Mouse (Mus musculus) heart, postnatal 25 days (tissue): ENCODE measurements around the gene Pacsin1. TPM values are rescaled to one million over a fixed set of nuclear protein-coding genes. Genes with fewer than 3 reads are reported as not detected.
"Not testable (repeated sequence)": the region's sequence is repeated elsewhere in the genome, so short reads cannot be mapped to it uniquely, and the experiment has no call there.

Source experiments
- DNase-seq: peaks from one replicate; pipeline ENCODE4 v3.0.0; 2022; ENCODE audit warnings: low spot score
- intact Hi-C: fragments of 180-260 bp; cut with DNase I; formaldehyde crosslinking; loops from one replicate; pipeline ENCODE4 v1.15.1; 2025
- total RNA-seq, 2 experiments: library from RNA; stranded (reverse); gene quantifications; 2 replicates each; pipeline ENCODE4 v1.2.3; 2021

Pacsin1 gene
- total RNA-seq, 2 experiments from 2014 or later, result 0.25 to 0.62 TPM

GRCm38 (mm10) chr17:27634871-27635574 lies 20.3 kb upstream of the Pacsin1 start, which contains the start of gene RPS10-NUDT3:
TSS of gene RPS10-NUDT3 (minus strand) at chr17:27635222.
- intact Hi-C loops, result loop anchor here (5.0 kb wide), 1 partner anchor 433 kb away; the partner anchor contains the start of gene Lemd2
- DNase-seq, result peak; percentile 83

GRCm38 (mm10) chr17:27635575-27635903 lies 19.8 kb upstream of the Pacsin1 start:
- DNase-seq, result not testable (repeated sequence)
- intact Hi-C loops, result loop anchor here (5.0 kb wide), 1 partner anchor 433 kb away; the partner anchor contains the start of gene Lemd2

DNA sequence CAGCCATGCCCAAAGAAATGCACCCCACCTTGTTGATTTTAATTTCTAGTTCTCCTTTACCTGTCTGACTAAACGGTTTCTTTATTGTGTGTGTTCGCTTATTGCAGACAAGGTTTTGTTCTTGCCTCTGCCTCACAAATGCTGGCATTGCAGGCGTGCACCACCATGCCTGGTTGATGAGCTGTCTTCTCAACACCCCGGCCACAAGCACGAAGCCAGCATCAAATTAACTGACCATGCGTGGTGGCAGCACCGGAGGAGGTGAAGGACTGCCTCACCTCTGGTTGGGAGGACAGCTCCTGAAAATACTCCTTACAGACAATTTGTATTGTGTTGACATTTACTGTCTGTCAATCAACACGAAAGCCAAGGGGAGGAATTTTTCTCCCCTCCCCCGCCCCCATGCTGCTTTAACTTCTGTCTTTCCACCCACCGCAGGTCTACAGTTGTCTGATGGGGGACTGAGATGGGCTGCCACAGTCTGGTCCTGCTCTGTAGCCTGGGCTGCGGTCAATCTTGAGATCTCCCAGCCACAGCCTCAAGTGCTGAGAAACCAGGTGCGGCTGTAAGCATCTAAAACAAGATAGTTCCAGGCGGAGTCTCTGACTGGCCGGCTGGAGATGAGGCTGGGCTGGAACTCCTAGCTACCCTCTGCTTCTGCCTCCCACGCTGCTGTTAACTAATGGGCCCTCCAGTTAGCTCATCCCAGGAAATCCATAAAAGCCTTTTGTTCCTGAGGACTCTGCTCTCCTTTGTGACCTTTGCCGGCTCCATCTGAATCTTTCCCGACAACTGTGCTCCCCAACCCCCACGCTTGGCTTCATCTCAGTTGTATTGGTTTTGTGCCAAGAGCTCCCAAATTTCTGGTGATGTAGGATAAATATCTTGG lies 18.9 kb upstream of the Pacsin1 start, which contains the start of gene Rps10:
Rps10 (minus strand) TSS at position 538 of the 889 bp plus-strand sequence.
- no peak for DNase-seq
- intact Hi-C loops, result loop anchor here (5.0 kb wide), 1 partner anchor 434 kb away; the partner anchor contains the start of gene Lemd2

DNA sequence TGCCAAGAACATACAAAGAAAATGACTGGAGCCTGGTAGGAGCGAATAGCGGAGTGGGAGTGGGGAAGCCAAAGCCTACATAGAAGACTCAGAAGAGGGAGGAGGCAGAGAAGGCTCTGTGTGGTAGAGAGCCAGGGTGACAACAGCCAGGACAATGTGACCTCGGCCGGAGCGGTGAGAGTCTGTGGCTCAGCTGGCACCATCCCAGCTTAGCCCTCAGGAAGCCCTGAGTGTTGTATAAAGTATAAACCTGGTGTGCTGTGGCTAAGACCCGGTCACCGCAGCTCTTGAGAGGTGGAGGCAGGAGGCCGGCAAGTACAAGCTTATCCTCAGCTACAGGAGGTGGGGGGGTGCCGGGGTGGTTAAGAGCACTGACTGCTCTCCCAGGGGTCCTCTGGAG lies 18.0 kb upstream of the Pacsin1 start:
- intact Hi-C loops, result loop anchor here (5.0 kb wide), 1 partner anchor 435 kb away; the partner anchor contains the start of gene Lemd2
- DNase-seq, result no peak

DNA sequence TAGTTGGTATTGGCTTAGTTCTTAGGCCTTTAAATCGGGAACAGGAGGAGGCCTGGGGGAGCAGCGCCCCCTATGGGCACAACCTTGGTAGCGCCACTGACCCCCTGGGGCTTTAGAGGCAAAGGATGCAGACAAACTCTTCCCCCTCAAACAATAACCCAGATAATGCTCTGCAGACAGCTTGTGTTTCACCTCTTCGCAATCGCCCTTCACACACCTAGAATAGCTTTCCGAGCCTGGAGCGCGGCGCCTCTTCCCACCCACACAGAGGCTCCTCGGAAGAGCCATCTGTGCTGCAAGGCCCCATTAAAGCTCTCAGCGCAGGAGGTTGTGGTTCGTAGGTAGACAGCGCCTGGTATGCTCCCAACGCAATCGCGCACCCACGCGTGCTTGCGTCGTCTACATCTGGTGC lies 16.4 kb upstream of the Pacsin1 start:
- intact Hi-C loops, result loop anchor here (5.0 kb wide), 1 partner anchor 437 kb away; the partner anchor contains the start of gene Lemd2
- no peak for DNase-seq

GRCm38 (mm10) chr17:27639851-27640250 lies 15.5 kb upstream of the Pacsin1 start:
- not testable (repeated sequence) for DNase-seq
- intact Hi-C loops, result loop anchor here (5.0 to 10.0 kb wide), 2 partner anchors 205 to 438 kb away; partner anchors contain the start of gene Lemd2

- intact Hi-C loops, result loop anchor here (10.0 kb wide), 1 partner anchor 202 kb away; no protein-coding TSS in a partner anchor
- DNase-seq, result no peak
Observed at GRCm38 (mm10) chr17:27642491-27643062, 12.7 kb upstream of the Pacsin1 start.

DNA sequence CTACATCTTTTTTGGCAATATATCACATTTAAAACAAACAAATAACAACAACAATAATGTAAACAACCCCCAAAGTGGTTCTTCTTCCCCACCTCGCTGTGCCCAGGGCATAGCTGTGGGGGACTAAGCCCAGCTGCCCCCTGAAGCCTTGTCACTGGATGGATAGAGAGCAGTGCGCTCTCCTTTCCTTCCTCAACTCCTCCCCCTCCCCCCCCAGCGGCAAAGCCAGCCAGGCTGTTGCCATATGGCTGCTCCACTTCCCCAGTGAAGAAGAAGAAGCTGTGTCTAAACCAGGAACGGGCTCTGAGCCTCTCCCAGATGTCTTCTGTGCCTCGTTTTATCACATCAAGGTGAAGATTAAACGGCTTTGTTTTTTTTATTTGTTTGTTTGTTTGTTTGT lies 12.2 kb upstream of the Pacsin1 start:
- intact Hi-C loops, result loop anchor here (10.0 kb wide), 1 partner anchor 202 kb away; no protein-coding TSS in a partner anchor
- DNase-seq, result no peak

DNA sequence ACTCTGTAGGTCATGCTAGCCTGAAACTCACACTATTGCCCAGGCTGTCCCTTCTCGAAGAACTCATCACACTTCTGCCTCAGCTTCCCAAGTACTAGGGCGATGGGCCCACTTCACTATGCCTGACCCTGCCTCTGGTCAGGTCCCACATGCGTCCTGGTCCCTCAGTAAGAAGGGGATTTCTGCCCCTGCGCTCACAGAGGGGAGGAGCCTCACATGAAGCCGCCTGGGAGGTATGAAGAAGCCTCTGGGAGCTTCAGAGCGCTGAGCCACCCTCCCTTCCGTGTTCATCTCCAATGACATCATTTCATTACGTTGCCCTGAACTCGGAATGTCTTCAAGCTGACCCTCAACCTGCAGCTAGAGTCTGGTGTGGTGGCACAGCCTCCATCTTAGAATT lies 11.6 kb upstream of the Pacsin1 start:
- intact Hi-C loops, result loop anchor here (10.0 kb wide), 1 partner anchor 201 kb away; no protein-coding TSS in a partner anchor
- DNase-seq, result no peak

- intact Hi-C loops, result loop anchor here (10.0 kb wide), 1 partner anchor 200 kb away; no protein-coding TSS in a partner anchor
- no peak for DNase-seq
Observed at GRCm38 (mm10) chr17:27644572-27644971, 10.7 kb upstream of the Pacsin1 start.

DNA sequence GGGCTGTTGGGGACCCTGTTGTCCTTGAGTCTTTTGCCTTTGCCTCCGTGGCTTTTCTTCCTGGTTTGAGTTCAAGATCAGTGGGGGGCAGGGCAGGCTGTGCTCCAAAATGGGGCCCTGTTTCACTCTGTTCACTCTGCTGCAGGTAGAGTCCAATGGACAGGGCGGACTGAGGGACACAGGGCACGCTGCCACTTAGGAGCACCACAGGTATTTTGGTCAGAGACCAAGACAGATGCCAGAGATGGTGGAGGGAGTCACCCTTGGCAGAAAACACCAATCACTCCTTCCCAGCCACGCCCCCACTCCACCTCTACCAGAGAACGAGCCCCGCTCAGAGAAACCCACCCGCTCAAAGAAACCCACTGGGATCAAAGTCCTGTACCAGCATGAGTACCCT lies 9.5 kb upstream of the Pacsin1 start:
- intact Hi-C loops, result loop anchor here (10.0 kb wide), 1 partner anchor 199 kb away; no protein-coding TSS in a partner anchor
- no peak for DNase-seq

GRCm38 (mm10) chr17:27650160-27650559 lies 5.1 kb upstream of the Pacsin1 start:
- no peak for DNase-seq
- intact Hi-C loops, result loop anchor here (5.0 kb wide), 2 partner anchors 112 to 432 kb away; partner anchors contain the start of gene Tcp11

GRCm38 (mm10) chr17:27650586-27650985 lies 4.7 kb upstream of the Pacsin1 start:
- intact Hi-C loops, result loop anchor here (5.0 kb wide), 2 partner anchors 112 to 432 kb away; partner anchors contain the start of gene Tcp11
- DNase-seq, result no peak

- intact Hi-C loops, result loop anchor here (5.0 kb wide), 2 partner anchors 110 to 430 kb away; partner anchors contain the start of gene Tcp11
- DNase-seq, result no peak
Observed at GRCm38 (mm10) chr17:27652046-27652790, 3.1 kb upstream of the Pacsin1 start.

GRCm38 (mm10) chr17:27653253-27653959 lies 1.9 kb upstream of the Pacsin1 start:
- no peak for DNase-seq
- intact Hi-C loops, result loop anchor here (5.0 kb wide), 2 partner anchors 109 to 429 kb away; partner anchors contain the start of gene Tcp11

GRCm38 (mm10) chr17:27656011-27656399 lies 696 bp downstream of the Pacsin1 start:
- intact Hi-C loops, result no loop called here
- no peak for DNase-seq

- DNase-seq, result no peak
- intact Hi-C loops, result no loop called here
Observed at GRCm38 (mm10) chr17:27656414-27656813, 1.1 kb downstream of the Pacsin1 start.

DNA sequence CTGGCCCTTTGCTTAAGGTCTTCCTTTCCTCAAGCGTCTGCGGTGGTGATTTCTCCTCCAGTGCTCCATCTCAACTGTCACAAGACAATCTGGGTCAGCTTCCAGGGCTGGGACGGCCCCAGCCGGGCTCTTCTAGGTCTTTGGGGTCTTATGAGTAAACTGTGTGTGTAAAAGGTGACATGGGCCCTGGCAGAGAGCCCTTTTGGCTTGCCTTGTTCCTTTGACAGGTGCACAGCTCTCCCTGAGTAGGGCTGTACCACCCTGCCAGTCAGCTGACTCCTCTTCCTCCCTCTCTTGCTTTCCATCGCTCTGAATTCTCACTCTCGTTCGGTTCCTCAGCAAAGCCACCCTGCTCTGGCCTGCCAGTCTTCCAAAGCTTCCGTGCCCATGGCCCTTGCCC lies 1.8 kb downstream of the Pacsin1 start:
- no peak for DNase-seq
- intact Hi-C loops, result no loop called here
